Mouse (Mus musculus) mesoderm, embryonic 11.5 days (tissue): ENCODE data around the gene Ddx6.
"Not testable (repeated sequence)": the region's sequence is repeated elsewhere in the genome, so short reads cannot be mapped to it uniquely, and the experiment has no call there.

ENCODE experiments used
- DNase-seq: peaks from one replicate; pipeline ENCODE4 v3.0.0-alpha.2; 2012; ENCODE audit warnings: low read depth, low spot score

Ddx6 gene

GRCm38 (mm10) chr9:44604779-44605615, at the start of gene Ddx6:
Gene Ddx6 (plus strand): TSS chr9:44604892.
- peak; percentile 50 for DNase-seq

- DNase-seq: no peak
Observed at GRCm38 (mm10) chr9:44561597-44561996, 43.1 kb upstream of the Ddx6 start, which contains the start of gene Cxcr5. Gene Cxcr5 (minus strand): TSS chr9:44561877.

GRCm38 (mm10) chr9:44562936-44563335, 41.8 kb upstream of the Ddx6 start:
- no peak for DNase-seq

- no peak for DNase-seq
Observed at GRCm38 (mm10) chr9:44565367-44565766, 39.3 kb upstream of the Ddx6 start.

- no peak for DNase-seq
Observed at GRCm38 (mm10) chr9:44567338-44568082, 37.2 kb upstream of the Ddx6 start.

GRCm38 (mm10) chr9:44568083-44568455, 36.6 kb upstream of the Ddx6 start:
- no peak for DNase-seq

GRCm38 (mm10) chr9:44570939-44571382, 33.7 kb upstream of the Ddx6 start:
- DNase-seq: no peak

GRCm38 (mm10) chr9:44573306-44573705, 31.4 kb upstream of the Ddx6 start:
- no peak for DNase-seq

- no peak for DNase-seq
Observed at GRCm38 (mm10) chr9:44575095-44575494, 29.6 kb upstream of the Ddx6 start.

GRCm38 (mm10) chr9:44576046-44576445, 28.6 kb upstream of the Ddx6 start:
- not testable (repeated sequence) for DNase-seq

- DNase-seq: no peak
Observed at GRCm38 (mm10) chr9:44579392-44579791, 25.3 kb upstream of the Ddx6 start.

- DNase-seq: no peak
Observed at GRCm38 (mm10) chr9:44580085-44580484, 24.6 kb upstream of the Ddx6 start.

- no peak for DNase-seq
Observed at GRCm38 (mm10) chr9:44581423-44581822, 23.3 kb upstream of the Ddx6 start.

GRCm38 (mm10) chr9:44582390-44582789, 22.3 kb upstream of the Ddx6 start:
- no peak for DNase-seq

- DNase-seq: no peak
Observed at GRCm38 (mm10) chr9:44586640-44587261, 17.9 kb upstream of the Ddx6 start.

- DNase-seq: no peak
Observed at GRCm38 (mm10) chr9:44587262-44588160, 17.2 kb upstream of the Ddx6 start.

- no peak for DNase-seq
Observed at GRCm38 (mm10) chr9:44588605-44589004, 16.1 kb upstream of the Ddx6 start.

GRCm38 (mm10) chr9:44589095-44589494, 15.6 kb upstream of the Ddx6 start:
- no peak for DNase-seq

GRCm38 (mm10) chr9:44590969-44591368, 13.7 kb upstream of the Ddx6 start:
- no peak for DNase-seq

GRCm38 (mm10) chr9:44591595-44592188, 13.0 kb upstream of the Ddx6 start:
- DNase-seq: no peak

- DNase-seq: no peak
Observed at GRCm38 (mm10) chr9:44593221-44593620, 11.5 kb upstream of the Ddx6 start.
